Mouse (Mus musculus): ENCODE measurements around the gene Smyd3.
A peak's percentile ranks its signal among the peaks of the same experiment; 100 is the strongest.

The Smyd3 gene

GRCm38 (mm10) chr1:179289744-179290143 is 228.1 kb downstream of the Smyd3 start:
- no peak for DNase-seq (ENCODE audit: low spot score)

- DNase-seq (ENCODE audit: low spot score): no peak
These were observed 231.1 kb downstream of the Smyd3 start for GRCm38 (mm10) chr1:179286748-179287147.

- DNase-seq (ENCODE audit: low spot score): no peak
These were observed 235.0 kb downstream of the Smyd3 start for GRCm38 (mm10) chr1:179282821-179283220.

GRCm38 (mm10) chr1:179281401-179282121 is 236.3 kb downstream of the Smyd3 start:
- DNase-seq (ENCODE audit: low spot score): no peak

- no peak for DNase-seq (ENCODE audit: low spot score)
These were observed 238.7 kb downstream of the Smyd3 start for GRCm38 (mm10) chr1:179279116-179279515.

GRCm38 (mm10) chr1:179277346-179277745 is 240.5 kb downstream of the Smyd3 start:
- DNase-seq (ENCODE audit: low spot score): no peak

GRCm38 (mm10) chr1:179276866-179277265 is 241.0 kb downstream of the Smyd3 start:
- DNase-seq (ENCODE audit: low spot score): no peak

- DNase-seq (ENCODE audit: low spot score): no peak
These were observed 244.9 kb downstream of the Smyd3 start for GRCm38 (mm10) chr1:179272926-179273325.

- DNase-seq (ENCODE audit: low spot score): no peak
These were observed 245.5 kb downstream of the Smyd3 start for GRCm38 (mm10) chr1:179272351-179272750.

- DNase-seq (ENCODE audit: low spot score): no peak
These were observed 250.9 kb downstream of the Smyd3 start for GRCm38 (mm10) chr1:179266936-179267335.

- DNase-seq (ENCODE audit: low spot score): no peak
These were observed 256.3 kb downstream of the Smyd3 start for GRCm38 (mm10) chr1:179261496-179261966.

- no peak for DNase-seq (ENCODE audit: low spot score)
These were observed 261.9 kb downstream of the Smyd3 start for GRCm38 (mm10) chr1:179255826-179256512.

- no peak for DNase-seq (ENCODE audit: low spot score)
These were observed 263.3 kb downstream of the Smyd3 start for GRCm38 (mm10) chr1:179254531-179254930.

- DNase-seq (ENCODE audit: low spot score): no peak
These were observed 265.2 kb downstream of the Smyd3 start for GRCm38 (mm10) chr1:179252611-179253010.

GRCm38 (mm10) chr1:179250388-179250787 is 267.5 kb downstream of the Smyd3 start:
- no peak for DNase-seq (ENCODE audit: low spot score)

- no peak for DNase-seq (ENCODE audit: low spot score)
These were observed 274.3 kb downstream of the Smyd3 start for GRCm38 (mm10) chr1:179243554-179243953.

- no peak for DNase-seq (ENCODE audit: low spot score)
These were observed 277.1 kb downstream of the Smyd3 start for GRCm38 (mm10) chr1:179240663-179241279.

- no peak for DNase-seq (ENCODE audit: low spot score)
These were observed 279.2 kb downstream of the Smyd3 start for GRCm38 (mm10) chr1:179238639-179239038.

- no peak for DNase-seq (ENCODE audit: low spot score)
These were observed 279.9 kb downstream of the Smyd3 start for GRCm38 (mm10) chr1:179237989-179238388.

GRCm38 (mm10) chr1:179236217-179236840 is 281.5 kb downstream of the Smyd3 start:
- no peak for DNase-seq (ENCODE audit: low spot score)

- peak; percentile 52 for DNase-seq (ENCODE audit: low spot score)
These were observed 285.8 kb downstream of the Smyd3 start for GRCm38 (mm10) chr1:179231777-179232661.
